Mouse (Mus musculus) adrenal gland, postnatal 14 days (tissue): ENCODE measurements at regions not wholly inside any gene's neighbourhood (a gene's known extent, or its start where the extent isn't known, plus 50 kb on each side); places are given as distances from the start of the nearest gene placed in this dataset.
A peak's percentile ranks its signal among the peaks of the same experiment; 100 is the strongest.

Experiments used
- DNase-seq: peaks from one replicate; pipeline ENCODE4 v3.0.0; 2021; ENCODE audit warnings: mixed read lengths

DNA sequence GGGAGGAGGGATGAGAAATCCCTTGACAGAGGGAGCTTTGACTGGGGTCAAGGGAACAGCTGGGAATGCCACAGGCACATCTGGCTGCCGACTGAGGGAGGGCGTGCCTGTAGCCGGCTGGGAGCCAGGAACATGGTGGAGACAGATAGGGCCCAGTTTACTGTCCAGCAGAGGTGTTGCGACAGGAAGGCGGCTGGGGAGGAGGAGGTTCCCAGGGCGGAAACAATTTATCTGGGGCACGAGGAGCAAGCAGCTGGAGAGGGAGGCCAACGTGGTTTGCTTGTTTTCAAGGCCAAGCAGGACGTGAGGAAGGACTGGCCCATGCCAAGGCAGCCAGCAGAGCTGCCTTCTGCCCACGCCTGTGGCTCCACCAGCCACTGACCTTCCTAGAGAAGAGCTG is 208.0 kb downstream of the Cyp26b1 start:
- peak; percentile 93 for DNase-seq

DNA sequence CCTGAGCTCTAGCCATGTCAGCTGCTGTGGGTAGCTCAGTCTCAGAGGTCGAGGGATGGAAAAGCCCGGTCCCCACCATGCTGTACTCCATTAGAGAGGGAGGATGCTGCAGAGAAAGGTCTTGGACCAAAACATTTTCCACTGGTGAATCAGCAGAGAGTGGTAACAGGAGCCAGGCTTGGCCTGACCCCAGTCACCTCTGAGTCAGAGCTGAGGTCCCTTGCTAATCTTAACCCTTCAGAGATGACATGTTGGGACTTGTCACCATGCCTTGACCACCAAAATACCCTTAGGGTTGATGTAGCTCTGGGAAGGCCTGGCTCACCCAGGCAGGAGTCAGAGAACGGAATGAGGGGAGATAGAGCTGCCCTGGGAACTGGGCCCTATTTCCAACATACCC is 210.0 kb downstream of the Cyp26b1 start:
- DNase-seq, result peak; percentile 39

DNA sequence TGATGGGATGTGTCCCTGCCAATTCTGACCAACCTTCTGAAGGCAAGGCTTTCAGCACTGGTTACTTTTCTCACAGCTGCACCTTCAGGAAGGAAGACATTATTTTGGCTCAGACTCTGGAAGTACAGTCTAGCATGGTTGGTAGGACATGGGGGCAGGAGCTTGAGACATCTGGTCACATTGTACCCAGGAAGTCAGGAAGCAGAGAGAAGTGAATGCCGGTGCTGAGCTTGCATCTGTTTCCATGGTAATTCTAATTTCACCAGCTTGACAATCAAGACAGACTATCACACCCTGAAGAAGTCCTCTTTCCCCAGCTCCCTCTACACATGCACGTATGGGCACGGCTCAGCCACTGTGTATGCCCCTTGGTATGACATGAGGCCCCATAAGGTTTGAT is 210.6 kb downstream of the Cyp26b1 start:
- DNase-seq, result no peak

- DNase-seq, result no peak
Measured at GRCm38 (mm10) chr6:84381571-84381970, 212.1 kb downstream of the Cyp26b1 start.

DNA sequence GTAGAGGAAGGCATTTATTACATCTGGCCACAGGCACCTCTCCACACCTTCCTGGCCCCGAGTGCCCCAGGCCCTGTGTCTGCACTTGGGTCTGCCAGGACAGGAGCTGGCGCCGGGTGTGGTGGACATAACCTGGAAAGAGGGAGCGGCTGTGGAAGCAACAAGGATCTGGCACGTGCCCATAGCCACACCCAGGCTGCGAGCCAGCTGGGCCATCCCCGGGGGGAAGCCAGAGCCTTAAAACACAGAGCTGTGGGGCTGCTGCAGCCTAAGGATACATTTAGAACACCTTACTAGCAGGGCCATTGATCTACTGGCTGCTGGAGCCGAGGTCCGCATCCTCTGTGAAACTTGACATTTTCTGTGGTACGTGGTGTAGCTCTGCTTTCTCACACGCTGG is 217.0 kb downstream of the Cyp26b1 start:
- DNase-seq, result peak; percentile 37

GRCm38 (mm10) chr6:84375498-84375897 is 218.2 kb downstream of the Cyp26b1 start:
- DNase-seq, result peak; percentile 70

GRCm38 (mm10) chr6:84366365-84366764 is 227.3 kb downstream of the Cyp26b1 start:
- no peak for DNase-seq

GRCm38 (mm10) chr6:84365914-84366313 is 227.8 kb downstream of the Cyp26b1 start:
- no peak for DNase-seq

GRCm38 (mm10) chr6:84364964-84365363 is 228.7 kb downstream of the Cyp26b1 start:
- DNase-seq, result peak; percentile 28

DNA sequence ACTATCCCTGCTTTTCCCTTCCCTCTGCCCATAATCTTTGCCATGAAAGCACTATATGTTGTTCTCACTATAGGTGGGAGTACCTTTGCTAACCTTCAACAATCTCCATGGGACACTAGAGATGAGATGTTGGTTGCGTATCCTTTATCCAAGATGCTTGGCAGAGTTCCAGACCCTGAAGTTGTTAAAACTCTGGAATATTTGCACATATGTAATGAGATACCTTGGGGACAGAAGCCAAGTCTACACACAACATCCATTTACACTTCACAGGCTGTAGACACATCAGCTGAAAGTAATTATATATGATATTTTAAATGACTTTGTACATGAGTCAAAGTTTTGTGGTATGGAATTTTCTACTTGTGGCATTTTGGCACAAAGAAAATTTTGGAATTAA is 231.4 kb downstream of the Cyp26b1 start:
- no peak for DNase-seq

DNA sequence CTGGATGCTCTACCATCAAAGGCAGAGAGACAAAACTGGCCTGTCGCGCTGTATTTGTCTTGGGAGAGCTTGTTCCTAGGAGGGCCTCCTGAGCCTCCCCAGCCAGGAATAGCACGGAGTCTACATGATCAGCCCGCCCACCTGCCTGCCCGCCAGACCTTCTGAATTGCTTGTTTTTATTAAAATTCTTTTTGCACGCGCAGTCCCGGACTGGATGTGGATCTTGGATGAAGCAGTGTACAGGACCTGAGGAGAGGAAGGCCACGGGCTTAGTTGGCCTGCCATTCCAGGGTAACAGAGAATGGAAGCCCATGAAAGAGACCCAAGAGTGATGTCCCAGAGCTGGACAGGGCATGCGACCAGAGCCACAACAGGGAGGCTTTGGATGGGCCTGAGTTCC is 235.8 kb downstream of the Cyp26b1 start:
- DNase-seq, result no peak

DNA sequence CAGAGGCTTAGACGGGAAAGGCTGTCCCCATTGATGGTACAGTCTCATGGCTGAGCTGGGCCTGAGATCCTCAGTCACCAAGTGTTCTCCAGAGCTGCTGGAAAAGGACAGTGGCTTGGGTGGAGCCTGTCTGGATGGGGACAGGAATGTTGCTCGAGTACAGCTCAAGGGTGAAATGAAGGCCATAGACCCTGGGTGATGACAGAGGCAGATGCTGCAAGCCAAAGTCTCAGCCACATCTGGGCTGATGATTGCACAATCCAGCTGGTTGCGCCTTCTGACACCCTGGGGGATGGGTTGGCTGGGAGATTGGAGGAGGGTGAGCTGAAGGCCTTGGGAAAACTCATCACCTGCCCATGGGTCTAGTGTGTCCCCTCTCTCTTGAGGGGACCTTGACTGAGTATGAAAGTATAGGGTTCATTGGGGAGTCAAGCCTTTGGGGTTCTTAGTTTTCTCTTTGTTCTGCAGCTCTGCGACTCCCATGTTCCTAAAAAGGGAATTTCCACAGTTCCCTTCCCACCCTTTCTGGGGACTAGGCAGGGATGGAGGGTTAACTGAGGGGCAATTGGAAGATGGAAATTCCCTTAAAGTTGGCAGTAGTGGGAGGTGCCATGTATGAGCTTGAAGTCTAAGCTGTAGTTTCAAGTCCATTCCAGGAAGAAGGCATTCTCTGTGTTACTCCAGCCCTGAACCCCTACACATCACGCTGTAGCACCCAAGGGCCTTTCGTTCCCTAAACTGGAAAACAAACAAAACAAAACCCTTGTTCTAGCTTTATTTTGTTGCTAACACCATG is 240.1 kb downstream of the Cyp26b1 start:
- DNase-seq, result peak; percentile 44

- DNase-seq, result no peak
Measured at GRCm38 (mm10) chr6:84344936-84345335, 248.8 kb downstream of the Cyp26b1 start.

- no peak for DNase-seq
Measured at GRCm38 (mm10) chr6:84333666-84334179, 260.0 kb downstream of the Cyp26b1 start.

DNA sequence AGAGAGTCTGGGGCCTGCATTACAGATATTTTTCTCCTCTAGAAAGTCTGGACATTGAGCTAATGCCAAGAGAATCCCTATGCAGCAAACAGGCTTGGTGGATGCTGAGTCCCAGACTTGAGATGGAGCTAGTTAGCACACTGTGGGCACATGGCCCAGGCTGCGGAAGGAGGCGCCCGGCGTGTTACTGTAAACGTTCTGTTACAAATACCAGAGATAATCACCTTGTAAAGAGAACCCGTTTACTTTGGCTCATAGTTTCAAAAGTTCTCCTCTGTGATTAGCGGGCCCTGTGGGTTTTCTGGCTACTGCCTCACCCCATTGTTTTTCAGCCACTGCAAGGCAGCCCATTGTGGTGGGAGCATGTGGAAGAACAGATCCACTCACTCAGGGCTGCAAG is 264.6 kb downstream of the Cyp26b1 start:
- no peak for DNase-seq

GRCm38 (mm10) chr6:84328030-84328390 is 265.7 kb downstream of the Cyp26b1 start:
- no peak for DNase-seq

GRCm38 (mm10) chr6:84327306-84328029 is 266.2 kb downstream of the Cyp26b1 start:
- DNase-seq, result no peak

GRCm38 (mm10) chr6:84325384-84326114 is 268.2 kb downstream of the Cyp26b1 start:
- DNase-seq, result no peak

GRCm38 (mm10) chr6:84324185-84324584 is 269.5 kb downstream of the Cyp26b1 start:
- no peak for DNase-seq

- DNase-seq, result no peak
Measured at GRCm38 (mm10) chr6:84322528-84322927, 271.2 kb downstream of the Cyp26b1 start.

DNA sequence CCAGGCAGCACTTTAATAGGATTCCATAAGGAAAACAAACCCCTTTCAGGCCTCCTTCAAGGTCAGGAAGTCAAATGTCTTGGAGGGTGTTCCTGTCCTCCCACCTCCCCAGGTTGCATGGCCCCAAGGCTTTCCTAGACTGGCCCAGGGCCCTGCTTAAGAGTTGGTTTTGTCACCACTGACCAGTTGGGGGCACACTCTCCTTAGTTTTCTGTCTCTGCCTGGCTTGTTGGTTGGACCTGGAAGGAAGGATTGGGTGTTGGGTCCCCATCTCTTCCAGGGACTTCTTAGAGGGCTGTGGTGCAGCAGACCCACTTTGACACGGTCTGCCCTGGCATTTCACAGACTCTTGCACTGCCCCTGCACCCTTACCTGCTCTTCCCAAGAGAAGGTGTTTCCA is 273.1 kb downstream of the Cyp26b1 start:
- peak; percentile 58 for DNase-seq

- peak; percentile 29 for DNase-seq
Measured at GRCm38 (mm10) chr6:84318774-84319173, 274.9 kb downstream of the Cyp26b1 start.

GRCm38 (mm10) chr6:84317026-84317425 is 276.7 kb downstream of the Cyp26b1 start:
- peak; percentile 52 for DNase-seq
